Mouse (Mus musculus) lung, postnatal 36 days (tissue): ENCODE results near the gene Jmjd1c.

Source experiments
- DNase-seq: peaks from one replicate; pipeline ENCODE4 v3.0.0; 2022; ENCODE audit warnings: mixed read lengths

Jmjd1c gene

DNA sequence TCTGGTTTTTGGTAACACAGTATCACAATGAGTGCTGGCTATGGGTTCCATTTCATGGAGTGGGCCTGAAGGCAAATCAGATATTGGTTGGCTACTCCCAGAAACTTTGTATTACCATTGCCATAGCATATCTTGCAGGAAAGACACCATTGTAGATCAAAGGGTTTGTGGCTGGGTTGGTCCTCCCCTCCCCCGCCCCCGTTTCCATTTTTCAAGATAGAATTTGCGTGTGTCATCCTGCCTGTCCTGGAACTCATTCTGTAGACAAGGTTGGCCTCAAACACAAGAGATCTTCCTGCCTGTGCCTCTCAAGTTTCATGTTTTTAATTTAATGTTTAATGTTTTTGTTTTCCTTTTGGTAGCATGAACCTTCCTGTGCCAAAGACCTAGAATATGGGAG lies 98.1 kb downstream of the Jmjd1c start:
- no peak for DNase-seq

DNA sequence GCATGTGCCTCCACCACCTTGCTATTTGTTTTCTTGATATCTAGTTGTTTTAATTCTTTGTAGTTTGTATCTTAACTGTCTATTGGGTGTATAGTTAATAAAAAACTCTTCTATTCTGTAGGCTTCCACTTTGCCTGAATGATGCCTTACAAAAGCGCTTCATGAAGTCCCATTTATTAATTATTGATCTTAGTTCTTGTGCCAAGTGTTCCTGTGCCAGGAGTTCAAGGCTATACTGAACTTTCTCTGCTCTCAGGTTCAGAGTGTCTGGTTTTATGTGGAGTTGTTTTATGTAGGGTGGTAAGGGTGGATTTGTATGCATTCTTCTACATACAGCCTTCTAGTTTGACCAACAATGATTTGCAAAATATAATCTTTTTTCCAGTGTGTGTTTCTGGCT lies 99.7 kb downstream of the Jmjd1c start:
- no peak for DNase-seq

- DNase-seq: no peak
These were observed 101.3 kb downstream of the Jmjd1c start for GRCm38 (mm10) chr10:67197186-67197585.

DNA sequence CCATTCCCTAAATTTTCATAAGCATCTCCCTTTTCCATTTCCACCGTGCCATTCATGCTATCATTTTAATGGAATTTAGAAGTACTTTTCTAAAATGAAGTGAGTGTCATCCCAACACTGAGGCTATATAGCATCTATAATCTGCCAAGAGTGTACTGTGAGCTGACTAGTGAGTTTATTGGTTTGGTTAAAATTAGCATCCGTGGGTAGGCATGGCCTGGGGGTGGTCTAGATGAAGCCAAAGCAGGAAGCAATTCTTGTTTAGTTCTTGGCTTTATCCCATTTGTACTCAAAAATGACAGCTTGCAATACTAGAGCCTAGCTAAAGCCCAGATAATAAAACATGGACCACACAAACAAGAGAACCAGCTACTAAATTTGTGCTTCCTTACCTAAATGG lies 101.9 kb downstream of the Jmjd1c start:
- no peak for DNase-seq

- no peak for DNase-seq
These were observed 105.8 kb downstream of the Jmjd1c start for GRCm38 (mm10) chr10:67201769-67202168.

DNA sequence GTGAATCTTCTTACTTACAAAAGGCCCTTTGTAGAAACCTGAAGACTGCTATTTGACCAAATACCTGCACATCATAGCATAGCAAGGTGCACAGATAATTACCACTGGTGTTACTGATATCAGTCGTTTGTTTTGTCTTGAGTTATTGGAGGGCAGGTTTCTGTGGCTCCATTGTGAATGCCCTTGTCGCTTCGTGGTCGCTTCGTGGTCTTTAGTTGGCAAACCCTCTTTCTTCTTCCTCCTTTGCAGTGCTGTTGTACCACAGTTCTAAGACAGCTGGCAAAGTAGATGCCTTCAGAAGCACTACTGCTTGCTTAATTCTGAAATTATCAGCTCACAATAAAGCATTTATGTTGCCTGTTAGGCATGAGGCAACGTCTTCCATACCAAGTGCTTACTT lies 106.5 kb downstream of the Jmjd1c start:
- no peak for DNase-seq

- peak; percentile 73 for DNase-seq
These were observed 108.9 kb downstream of the Jmjd1c start for GRCm38 (mm10) chr10:67204652-67205407.

GRCm38 (mm10) chr10:67207931-67208330 lies 112.0 kb downstream of the Jmjd1c start:
- no peak for DNase-seq

GRCm38 (mm10) chr10:67209916-67210675 lies 114.2 kb downstream of the Jmjd1c start:
- peak; percentile 30 for DNase-seq

DNA sequence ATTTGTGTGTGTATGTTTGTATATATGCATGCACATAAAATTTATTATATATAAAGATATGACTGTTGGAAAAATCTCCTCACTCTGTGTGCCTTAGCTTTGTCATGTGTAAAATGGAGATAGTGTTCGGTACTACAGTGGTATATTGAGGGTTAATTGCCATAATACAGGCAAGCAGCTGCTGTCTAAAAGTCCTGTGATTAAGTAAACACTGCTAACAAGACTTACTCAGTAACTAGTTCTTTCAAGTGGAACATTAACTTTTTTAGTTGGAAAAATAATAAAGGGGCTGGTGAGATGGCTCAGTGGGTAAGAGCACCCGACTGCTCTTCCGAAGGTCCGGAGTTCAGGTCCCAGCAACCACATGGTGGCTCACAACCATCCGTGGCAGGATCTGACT lies 116.1 kb downstream of the Jmjd1c start:
- no peak for DNase-seq

DNA sequence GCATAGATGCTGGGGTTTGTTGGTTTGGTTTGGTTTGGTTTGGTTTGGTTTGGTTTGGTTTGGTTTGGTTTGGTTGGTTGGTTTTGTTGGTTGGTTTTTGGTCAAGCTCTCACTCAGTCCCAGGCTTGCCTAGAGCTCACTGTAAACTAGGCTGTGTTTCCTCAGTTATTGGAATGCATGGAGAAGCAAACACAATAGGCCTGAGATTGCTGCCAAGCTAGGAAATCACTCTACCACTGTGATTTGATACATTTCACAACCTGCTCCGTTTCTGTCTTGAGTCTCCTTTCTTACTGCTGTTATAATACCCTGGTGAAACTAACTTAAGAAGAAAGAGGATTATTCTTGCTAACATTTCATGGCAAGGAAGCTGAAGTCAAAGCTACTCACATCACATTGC lies 117.8 kb downstream of the Jmjd1c start:
- peak; percentile 27 for DNase-seq

DNA sequence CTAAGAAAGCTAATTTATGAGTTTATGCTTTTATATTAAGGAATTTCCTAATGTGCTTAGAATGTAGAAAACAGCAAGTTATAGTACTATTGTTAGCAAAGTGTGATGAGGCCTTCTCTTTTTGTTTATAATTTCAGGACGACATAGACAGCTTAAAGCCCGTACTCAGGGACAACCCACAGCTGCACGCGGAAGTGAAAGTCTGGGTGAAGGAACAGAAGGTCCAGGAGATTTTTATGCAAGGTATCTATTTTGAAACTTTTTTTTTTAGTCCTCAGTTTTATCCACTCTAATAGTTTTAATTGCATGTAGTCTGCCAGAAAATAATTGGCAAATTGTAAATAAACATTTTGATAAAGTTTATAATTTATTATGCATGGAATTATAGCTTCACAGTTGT lies 119.2 kb downstream of the Jmjd1c start:
- DNase-seq: peak; percentile 37

- peak; percentile 35 for DNase-seq
These were observed 120.9 kb downstream of the Jmjd1c start for GRCm38 (mm10) chr10:67216872-67217271.

- DNase-seq: no peak
These were observed 123.1 kb downstream of the Jmjd1c start for GRCm38 (mm10) chr10:67218873-67219565.

GRCm38 (mm10) chr10:67220251-67220650 lies 124.3 kb downstream of the Jmjd1c start:
- DNase-seq: no peak

DNA sequence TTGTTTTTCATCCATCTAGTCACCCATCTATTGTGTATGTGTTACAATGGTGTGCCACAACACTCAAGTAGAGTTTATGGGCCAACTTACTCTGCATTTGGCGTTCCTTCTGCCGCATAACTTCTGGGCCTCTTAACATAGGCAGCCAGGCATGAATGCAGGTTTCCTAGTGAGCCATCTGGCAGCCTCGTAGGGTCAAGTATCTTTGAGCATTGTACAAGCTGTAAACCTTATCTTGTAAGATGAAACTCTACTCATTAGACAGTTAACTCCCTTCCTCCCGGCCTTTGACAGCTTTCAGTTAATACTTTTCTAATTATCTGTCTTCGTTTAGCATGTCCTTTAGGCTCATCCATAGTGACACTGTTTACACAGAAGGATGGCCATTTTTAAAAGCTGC lies 125.4 kb downstream of the Jmjd1c start:
- no peak for DNase-seq

- DNase-seq: no peak
These were observed 128.0 kb downstream of the Jmjd1c start for GRCm38 (mm10) chr10:67223942-67224341.

- DNase-seq: no peak
These were observed 129.6 kb downstream of the Jmjd1c start for GRCm38 (mm10) chr10:67225528-67225927.

DNA sequence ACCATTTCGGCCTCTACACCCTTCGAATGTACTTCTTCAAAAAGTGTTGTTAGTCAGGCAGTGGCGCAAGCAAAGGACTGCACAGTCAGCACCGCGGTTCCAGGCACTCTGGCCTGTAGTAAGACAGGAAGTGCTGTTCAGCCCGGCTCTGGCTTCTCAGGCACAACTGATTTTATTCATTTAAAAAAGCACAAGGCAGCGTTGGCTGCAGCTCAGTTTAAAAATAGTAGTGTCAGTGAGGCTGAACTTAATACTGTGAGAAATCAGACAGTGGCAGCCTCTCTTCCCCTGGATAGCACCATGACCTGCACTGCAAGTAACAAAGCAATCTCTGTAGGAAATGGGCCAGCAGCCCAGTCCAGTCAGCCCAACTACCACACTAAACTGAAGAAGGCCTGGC lies 130.2 kb downstream of the Jmjd1c start:
- peak; percentile 69 for DNase-seq

GRCm38 (mm10) chr10:67226543-67226942 lies 130.6 kb downstream of the Jmjd1c start:
- DNase-seq: no peak

GRCm38 (mm10) chr10:67230439-67230838 lies 134.5 kb downstream of the Jmjd1c start:
- DNase-seq: no peak

DNA sequence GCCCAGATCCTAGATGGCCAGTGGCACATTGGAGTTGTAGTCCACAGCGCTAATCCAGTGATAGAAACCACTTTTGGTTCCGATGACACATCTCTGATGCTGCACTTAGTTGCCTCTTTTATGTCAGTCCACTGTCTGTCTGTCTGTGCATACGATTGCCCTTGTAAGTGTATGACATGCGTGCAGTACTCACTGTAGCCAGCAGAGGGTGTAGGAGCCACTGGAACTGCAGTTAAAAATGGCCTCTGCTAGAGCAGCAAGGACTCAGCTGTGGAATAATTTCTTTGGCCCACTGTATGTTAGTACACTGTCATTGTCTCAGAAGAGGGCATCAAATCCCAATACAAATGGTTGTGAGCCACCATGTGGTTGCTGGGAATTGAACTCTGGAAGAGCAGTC lies 151.2 kb downstream of the Jmjd1c start:
- peak; percentile 58 for DNase-seq

DNA sequence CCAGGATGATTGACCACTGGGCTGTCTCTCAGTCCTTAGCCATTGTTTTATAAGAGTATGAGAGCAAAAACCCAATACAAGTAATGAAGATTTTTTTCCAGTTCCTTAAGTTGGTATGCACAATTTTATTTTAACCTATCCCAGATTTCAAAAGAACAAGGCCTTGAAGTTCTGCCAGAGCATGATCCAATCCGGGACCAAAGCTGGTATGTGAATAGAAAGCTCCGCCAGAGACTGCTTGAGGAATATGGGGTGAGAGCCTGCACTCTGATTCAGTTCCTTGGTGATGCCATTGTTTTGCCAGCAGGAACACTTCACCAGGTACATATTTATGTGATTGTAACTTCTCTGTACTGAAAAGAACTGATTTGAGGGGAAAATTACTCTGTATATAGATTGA lies 153.6 kb downstream of the Jmjd1c start:
- DNase-seq: peak; percentile 43

- DNase-seq: no peak
These were observed 154.9 kb downstream of the Jmjd1c start for GRCm38 (mm10) chr10:67250846-67251245.
